Mouse (Mus musculus) left cerebral cortex, postnatal 14 days (tissue): ENCODE measurements around the gene Tmem178b. TPM values are rescaled to one million over a fixed set of nuclear protein-coding genes. Genes with fewer than 3 reads are reported as not detected.
A peak's percentile ranks its signal among the peaks of the same experiment; 100 is the strongest.

Source experiments
- DNase-seq, 2 experiments: peaks; one replicate each; pipeline ENCODE4 v3.0.0; 2021 to 2022; ENCODE audit warnings: low spot score in 2 of 2, mixed read lengths in 1 of 2
- intact Hi-C: fragments of 180-260 bp; cut with DNase I; formaldehyde crosslinking; loops from one replicate; pipeline ENCODE4 v1.15.1; 2025
- total RNA-seq, 2 experiments: library from RNA; stranded (reverse); gene quantifications; 2 replicates each; pipeline ENCODE4 v1.2.3; 2021

Gene Tmem178b
- total RNA-seq, 2 experiments from 2014 or later = 392 to 420 TPM

DNA sequence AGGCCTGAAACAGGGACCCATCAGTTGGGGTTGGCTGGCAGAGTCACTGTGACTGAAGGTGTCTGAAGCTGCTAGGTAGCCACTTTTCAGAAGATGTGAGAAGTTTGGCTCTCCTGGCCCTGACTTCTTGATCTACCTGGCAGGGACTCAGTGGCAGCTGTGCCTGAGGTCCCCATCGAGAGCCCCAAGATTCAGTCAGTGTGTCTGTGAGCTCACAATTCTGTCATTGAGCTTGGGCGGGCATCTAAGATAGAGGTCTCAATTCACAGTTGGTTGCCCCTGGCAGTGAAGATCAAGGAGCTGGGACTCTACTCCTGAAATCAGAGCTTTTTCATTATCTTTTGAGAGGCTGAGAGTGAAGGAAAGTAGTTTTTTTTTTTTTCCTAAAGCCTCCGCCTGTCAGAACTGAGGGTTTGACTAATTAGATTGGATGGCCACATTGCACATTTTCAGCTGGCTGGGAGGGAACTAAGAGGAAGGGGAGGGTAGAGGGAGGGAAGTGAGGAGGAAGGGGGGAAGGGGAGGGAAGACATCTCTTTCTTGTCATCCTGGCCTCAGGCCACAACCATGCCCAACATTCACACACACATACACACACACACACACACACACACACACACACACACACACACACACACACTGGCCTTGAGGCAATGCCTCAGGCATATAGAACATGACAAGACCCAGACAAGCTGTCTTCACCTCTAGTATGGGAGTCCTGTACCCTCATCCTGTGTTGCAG is 135.3 kb downstream of the Tmem178b start:
- intact Hi-C loops = no loop called here
- no peak for DNase-seq

DNA sequence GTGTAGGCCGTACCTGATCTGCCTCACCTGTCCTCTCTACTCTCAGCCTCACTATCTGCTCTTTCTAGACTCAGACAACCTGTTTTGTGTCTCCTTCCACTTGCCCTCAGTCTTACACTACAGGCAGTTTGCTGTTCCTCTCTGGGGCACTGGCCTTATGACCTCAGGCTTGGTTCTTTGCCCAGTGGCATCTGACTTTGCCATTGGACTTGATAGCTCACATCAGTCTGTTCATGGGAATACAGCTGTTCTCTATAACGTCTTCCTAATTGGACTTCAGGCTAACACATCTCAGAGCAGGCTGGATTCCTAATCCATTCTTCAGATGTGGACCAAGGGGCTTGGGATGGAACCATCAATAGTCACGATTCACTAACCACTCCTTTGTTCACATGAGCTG is 136.6 kb downstream of the Tmem178b start:
- intact Hi-C loops = no loop called here
- DNase-seq = no peak

DNA sequence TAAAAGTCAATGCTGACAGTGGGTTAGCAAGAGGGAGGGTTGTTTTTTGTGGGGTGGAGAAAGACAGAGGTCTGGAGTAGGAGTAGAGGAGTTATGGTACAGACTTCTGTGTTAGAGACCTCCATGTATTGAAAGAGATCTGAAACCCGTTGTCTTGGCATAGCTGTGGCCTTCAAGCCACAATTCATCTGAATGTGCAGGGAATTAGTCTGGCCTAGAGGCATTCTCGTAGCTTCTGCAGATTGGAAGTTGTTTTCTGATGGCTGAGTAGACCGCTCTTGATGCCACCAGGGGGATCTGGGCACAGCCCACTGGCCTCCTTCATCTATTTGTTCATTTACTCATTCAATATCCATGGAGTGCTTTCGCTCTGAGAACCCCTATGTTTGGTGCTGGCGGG is 138.0 kb downstream of the Tmem178b start:
- intact Hi-C loops = no loop called here

DNA sequence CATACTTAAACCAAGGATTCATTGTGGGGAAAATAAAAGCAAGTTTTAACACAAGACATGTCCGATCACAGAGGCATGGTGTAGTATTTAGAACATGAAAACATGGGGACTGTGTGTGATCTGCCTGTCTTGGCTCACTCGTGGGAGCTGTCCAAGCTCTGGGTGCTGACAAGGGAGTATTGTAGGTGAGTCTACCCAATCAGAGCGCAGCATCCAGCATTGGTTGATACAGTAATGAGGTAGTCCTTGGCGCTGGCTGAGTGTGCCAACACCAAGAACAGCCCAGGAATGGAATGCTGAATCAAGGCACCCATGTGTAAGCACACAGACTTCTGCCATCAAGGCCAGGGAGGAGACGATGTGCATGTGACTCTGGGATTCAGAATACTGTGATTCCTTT is 138.5 kb downstream of the Tmem178b start:
- peak in 1 of 2 experiments; percentile 34 for DNase-seq
- intact Hi-C loops = no loop called here

More for the DNA sequence above, 138.0 kb downstream of the Tmem178b start:
- no peak for DNase-seq

DNA sequence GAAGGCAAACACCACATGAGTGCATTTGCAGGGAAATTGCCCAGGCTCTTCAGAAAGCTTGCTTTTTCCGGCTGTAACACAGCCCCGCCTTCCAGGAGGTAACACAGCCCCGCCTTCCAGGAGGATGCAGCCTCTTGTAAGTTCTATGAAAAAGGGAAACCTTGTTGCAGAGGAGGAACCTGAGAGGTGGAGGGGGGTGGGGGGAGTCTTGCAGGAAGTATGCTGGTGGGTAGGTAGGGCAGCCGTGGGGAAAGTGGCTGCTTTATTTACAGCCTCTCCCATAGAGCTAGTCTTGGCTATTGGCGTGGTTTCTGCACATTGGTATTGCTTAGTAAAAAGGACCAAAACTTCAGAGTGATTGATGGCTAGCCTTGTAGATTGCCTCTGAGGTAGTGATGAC is 140.3 kb downstream of the Tmem178b start:
- no peak for DNase-seq
- intact Hi-C loops = no loop called here

DNA sequence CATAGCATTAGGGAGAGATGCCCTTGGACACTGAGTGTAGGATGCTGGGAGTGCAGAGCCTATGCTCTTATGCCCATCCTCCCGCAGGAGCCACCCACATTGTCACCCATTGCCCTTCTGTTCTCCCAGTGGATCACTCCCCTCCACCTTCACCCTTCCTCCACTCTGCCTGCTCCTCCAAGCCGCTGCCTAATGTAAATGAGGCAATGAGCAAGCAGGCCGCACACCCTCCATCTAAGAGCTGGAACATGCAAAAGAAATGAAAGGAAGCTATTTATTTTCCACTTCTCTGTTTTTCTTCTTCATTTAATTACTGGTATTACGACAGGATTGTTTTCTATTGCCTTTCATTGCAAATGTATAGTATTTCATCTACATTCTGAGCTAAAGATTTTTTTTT is 142.1 kb downstream of the Tmem178b start:
- no peak for DNase-seq
- intact Hi-C loops = no loop called here

DNA sequence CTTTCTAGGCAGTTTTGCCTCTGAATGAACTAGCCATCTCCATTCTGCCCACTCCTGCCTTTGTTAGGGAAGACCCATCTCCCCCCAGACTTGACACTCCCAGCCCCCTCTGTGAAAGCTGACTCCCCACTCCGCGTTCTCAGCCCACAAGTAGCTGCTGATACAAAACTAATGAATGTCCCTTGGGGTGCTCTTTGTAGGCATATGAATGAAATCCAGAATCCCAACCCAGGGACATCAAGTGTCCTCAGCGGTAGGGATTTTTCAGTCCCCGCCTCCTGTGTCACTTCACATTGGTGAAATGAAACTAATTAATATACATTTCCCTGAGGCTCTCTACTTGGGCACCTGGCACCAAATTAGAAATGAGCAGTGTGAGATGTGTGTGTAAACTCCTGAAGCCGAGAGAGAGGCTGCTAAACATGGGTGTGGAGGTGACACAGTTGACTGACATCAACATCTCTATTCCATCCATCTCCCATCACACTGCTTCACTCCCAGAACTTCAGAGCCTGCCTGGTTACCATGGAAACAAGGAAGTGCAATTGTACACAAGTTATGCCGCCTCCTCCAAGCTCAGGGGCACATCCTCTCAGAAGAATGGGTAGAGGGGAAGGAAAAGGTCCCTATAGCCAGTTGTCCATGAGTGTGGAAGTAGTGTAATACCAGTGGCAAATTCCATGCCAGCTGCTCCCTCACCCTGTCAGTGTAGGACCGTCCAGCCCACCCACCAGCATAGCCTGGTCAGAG is 142.8 kb downstream of the Tmem178b start:
- intact Hi-C loops = no loop called here
- DNase-seq = peak in 1 of 2 experiments; percentile 52

DNA sequence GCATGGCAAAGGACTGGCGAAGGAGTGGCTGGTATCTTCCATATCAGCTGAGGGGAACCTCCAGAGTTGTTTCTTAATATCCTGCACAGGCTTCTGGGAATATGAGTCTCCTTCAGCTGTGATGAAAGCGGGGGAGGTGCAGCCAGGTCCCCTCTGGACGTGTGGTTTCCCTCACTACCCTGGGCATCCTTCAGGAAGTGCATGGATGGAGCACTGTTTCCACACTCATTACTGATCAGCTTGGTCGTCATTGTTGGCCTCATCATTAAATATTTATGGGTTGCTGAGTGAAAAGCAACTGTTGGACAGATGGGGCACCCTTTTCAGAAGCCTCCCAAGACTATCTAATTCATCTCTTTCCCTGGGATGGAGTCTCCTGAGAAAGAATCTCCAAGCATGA is 146.3 kb downstream of the Tmem178b start:
- intact Hi-C loops = no loop called here
- no peak for DNase-seq

DNA sequence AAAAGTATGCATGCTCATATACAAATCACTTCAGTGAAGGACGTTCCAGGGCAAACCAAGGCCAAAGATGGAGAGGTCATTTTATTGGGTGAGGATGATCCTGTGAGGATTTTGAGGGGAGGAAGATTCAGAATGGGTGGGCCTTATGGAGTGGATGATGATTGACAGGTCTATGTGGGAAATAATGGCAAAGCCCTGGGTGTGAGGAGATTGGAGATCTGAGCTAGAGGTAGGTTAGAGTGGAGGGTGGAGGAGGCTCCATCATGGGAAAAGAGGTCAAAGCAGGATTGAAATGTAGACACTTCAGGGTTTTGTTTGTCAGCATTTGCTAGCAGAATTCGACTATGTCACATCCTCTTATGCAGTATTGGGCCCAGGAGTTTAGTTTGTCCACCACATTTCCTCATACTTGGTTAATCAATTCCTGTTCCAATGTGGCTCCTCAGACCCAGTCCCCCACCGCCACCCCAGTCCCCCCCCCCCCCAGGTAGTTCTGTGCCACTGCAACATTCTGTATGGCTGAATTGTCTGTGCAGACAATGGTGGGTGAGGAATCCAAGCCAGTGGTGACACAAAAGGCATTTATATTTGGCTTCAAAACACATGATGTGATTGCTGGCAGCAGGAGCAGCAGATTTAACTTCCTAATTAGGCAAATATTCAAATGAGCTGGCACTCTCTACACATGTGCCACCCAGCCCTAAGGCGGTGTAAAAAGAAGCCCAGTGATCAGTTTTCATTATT is 150.7 kb downstream of the Tmem178b start:
- DNase-seq = peak; percentile 44 to 78
- intact Hi-C loops = no loop called here

DNA sequence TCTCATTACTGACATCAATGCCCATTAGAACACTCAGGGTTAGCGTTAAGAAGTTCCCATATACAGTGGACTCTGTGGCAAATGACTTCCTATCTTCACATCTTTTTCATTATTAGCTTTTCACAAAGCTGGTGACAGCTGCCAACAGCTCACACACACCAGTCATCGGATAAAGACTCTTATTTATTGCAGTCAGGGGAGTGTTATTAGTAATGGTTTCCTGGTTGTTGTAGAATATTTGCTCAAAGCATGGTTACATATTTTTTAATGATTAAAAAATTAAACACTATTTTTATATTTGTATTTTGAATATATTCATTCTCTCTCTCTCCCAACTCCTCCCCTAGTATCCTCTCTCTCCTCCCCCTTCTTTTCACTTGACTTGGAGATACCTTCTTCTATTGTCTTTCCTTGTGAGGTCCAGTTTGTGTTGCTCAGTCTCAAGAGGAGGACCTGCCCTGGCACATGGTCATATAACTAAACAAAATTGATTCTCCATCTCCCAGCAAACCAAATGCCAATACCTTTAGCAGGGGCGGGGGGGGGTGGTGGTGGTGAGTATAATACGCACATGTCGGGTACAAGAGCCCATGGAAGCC is 151.4 kb downstream of the Tmem178b start:
- intact Hi-C loops = no loop called here
- no peak for DNase-seq

DNA sequence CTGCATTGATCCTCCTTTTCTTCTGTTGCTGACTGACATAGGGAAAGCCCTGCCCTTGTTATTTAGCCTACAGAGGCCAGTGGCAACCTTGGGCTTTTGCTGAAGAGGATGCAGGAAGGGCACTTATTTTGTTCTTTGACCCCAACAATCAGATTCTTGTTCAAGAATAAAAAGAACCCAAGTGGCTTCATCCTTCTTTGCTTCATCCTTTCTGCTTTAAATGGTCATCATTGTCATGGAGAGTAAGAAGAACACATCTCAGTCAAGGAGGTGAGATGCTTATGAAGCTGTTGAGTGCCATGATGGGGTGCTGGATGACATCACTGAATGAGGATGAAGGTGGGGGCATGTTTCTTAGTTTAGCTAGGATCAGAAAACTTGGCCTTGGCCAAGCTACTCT is 159.8 kb downstream of the Tmem178b start:
- DNase-seq = no peak
- intact Hi-C loops = no loop called here

DNA sequence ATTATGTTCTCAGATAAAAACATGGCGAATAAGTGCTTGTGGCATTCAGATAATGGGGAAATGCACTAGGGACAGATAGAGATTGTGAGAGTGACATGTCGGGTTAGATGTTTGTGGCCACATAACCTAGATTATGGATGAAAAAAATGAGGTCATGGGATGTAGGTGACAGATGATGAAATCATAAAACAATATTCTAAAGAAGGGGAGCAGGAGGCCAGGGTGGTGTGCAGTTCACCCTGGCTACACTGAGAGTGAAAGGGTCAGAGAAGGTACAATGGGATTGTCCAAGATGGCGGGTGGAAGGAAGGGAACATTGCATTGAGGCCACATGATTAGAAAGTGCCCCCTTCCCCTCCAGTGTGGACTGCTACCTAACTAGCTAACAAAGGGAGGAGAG is 160.9 kb downstream of the Tmem178b start:
- no peak for DNase-seq
- intact Hi-C loops = no loop called here

DNA sequence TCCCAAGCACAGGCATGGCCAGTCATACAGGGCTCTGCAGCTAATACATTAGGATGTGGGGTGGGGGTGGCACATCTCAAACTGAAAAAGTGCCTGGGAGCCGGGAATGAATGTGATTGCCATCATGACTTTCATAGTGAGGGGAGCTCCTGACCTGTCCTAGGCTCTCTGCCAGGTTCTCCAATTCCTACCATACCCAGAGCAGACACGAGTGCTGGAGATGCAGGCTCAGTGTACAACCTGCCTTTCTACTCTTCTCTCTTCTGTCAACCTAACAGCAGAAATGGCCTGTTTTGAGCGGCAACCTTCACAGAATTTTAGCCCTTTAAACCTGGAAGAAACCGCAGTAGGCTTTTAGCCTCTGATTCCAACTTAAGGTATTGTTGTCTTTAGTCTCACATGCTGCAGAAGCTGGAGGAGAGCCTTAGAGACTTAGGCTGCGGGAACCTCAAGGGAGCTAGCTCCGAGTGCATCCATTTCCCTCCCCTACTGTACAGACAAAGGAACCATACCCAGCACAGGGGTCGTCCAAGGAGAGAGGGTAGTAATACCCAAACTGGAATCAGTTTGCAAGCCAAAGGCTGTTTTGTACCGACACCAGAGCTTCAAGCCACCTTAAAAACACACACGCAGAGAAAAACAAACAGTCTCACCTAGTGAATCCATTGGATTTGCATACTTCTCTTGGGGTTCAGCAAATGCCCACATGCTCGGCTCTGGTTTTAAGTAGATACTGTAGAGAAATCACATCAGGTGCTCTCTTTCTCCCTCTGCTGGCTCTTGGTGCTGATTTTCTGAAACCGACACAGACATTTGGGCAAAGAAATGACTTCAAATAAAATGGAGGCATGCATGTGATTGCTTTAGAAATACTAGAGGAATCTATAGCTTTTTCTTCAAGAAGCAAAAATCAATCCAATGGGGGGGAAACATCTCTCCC is 176.2 kb downstream of the Tmem178b start:
- peak; percentile 80 to 88 for DNase-seq
- intact Hi-C loops = no loop called here

DNA sequence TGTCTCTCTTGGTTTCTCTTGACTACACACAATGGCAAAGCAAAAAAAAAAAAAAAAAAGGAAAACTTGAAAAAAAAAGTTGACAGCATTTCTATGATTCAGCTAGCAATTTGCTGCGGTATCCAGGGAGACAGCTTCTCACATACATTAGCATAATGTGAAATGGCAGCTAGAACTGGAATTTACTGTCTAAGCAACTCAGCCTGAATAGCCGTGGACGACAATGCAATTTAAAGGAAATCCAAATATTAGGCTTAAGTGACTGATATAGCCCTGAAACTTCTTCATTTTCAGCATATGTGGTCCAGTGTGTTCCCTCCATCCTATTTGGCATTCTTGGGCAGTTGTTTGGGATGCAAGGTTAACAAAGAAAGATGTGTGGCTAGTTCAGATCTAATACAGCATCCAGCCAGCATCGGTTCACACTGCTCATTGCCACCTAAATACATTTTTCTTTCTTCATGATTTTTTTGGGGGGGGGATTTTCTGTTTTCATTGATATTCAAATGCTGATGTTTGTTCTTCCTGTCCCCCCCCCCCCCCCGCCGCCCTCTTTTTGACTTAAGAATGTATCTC is 176.9 kb downstream of the Tmem178b start:
- intact Hi-C loops = loop anchor here (5.0 kb wide), 1 partner anchor 178 kb away; the partner anchor contains the start of gene Tmem178b
- peak in 1 of 2 experiments; percentile 53 for DNase-seq

DNA sequence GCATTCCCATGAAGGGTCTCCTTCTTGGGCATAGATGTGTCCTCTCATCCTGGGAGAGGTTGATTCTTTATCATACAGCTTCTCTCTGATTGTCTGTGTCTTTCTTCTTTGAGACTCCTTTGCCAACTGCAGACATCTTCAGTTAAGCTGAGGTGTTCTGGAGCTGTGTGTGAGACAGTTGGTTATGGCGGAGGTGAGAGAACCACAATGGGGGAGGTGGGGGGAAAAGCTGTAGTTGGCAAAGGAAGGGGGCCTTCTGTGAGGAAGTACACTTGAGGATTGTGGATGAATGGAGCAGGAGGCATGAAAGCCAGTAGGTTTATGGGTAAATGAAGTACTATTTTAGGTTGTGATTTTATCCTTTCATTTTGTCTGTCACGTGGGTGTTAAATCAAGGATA is 178.6 kb downstream of the Tmem178b start:
- intact Hi-C loops = loop anchor here (5.0 kb wide), 1 partner anchor 179 kb away; the partner anchor contains the start of gene Tmem178b
- peak in 1 of 2 experiments; percentile 30 for DNase-seq

DNA sequence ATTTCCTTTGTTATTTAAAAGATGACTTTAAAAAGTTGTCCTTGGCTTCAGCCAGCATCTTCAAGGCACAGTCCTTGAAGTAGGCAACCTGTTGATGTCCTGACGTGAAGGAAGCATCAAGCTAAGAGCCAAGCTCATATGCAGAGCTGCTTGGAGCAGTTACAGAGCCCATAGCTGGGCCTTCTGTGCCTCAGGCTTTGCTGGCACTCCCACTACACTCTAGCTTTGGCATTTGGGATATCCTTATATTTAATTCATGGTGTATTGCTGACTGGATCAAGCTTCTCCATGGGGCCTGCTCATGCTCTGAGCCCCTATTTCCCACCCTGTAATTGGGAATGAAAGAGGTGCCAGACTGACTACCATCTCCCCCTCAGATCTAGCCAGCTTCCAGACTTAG is 179.5 kb downstream of the Tmem178b start:
- DNase-seq = no peak
- intact Hi-C loops = loop anchor here (5.0 kb wide), 1 partner anchor 180 kb away; the partner anchor contains the start of gene Tmem178b

DNA sequence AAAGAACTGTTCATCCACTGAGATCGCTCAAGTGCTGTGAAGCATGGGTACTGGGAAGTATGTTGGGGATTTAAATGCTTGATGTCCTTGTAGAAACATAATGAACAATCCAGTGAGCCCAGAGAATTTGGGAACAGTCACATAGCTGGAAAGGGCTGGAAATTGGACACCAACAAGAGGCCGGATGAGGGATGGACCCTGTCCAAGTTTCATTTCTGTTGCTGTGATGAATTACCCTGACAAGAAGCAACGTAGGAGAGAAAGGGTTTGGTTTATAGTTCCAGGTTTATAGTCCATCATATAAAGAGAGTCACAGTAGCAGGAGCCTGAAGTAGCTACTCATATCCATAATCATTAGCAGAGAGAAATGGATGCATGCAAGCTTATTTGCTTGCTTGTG is 186.4 kb downstream of the Tmem178b start:
- intact Hi-C loops = no loop called here
- DNase-seq = no peak
